Mouse (Mus musculus): ENCODE results near the gene Krtap29-1. TPM values are rescaled to one million over a fixed set of nuclear protein-coding genes. Genes with fewer than 3 reads are reported as not detected.

Gene Krtap29-1
- total RNA-seq, 1 experiment, result not detected

GRCm38 (mm10) chr11:99937751-99938264 is 41.0 kb downstream of the Krtap29-1 start:
- Histone ChIP-seq H3K9me3 (ENCODE audit: control insufficient read depth, insufficient read depth, low read depth, low read length) (no peaks in the 10 kb centered on the region), H3K9ac (ENCODE audit: insufficient read depth, low read depth, low read length, poor library complexity, severe bottlenecking) (no peak overlapping the region), H3K4me3 (ENCODE audit: insufficient read depth in 1 of 2, low read depth in 1 of 2, low read length in 2 of 2, poor library complexity in 1 of 2, severe bottlenecking in 1 of 2) (no peak overlapping the region), H3K36me3 (ENCODE audit: control insufficient read depth, insufficient read depth, low read length, poor library complexity, severe bottlenecking) (no peaks in the 10 kb centered on the region), H3K4me1 (ENCODE audit: control insufficient read depth in 2 of 2, insufficient read depth in 2 of 2, low read length in 2 of 2, poor library complexity in 1 of 2) (no peaks in the 10 kb centered on the region), H3K27ac (ENCODE audit: insufficient read depth, low read depth, low read length, poor library complexity, severe bottlenecking) (no peak overlapping the region)
- TF ChIP-seq ZC3H11A (IDR thresholded peaks at IDR 0.05; ENCODE audit: borderline replicate concordance, low read depth, low read length) (no peak), HCFC1 (IDR thresholded peaks at IDR 0.05; ENCODE audit: borderline replicate concordance, insufficient read depth, low read length) (no peak), MAFK (IDR thresholded peaks at IDR 0.05; ENCODE audit: insufficient read depth, low read depth, low read length) (no peak), ZNF384 (IDR thresholded peaks at IDR 0.05; ENCODE audit: low read depth, low read length) (no peak), CHD2 (IDR thresholded peaks at IDR 0.05; ENCODE audit: low read depth, low read length) (peak; percentile 64; the same call in 1 of the 2 replicates)
- in situ Hi-C loops (cut with MboI; ENCODE audit: low sequenced_read_pairs in 2 of 2, unreplicated experiment in 2 of 2), result no loop called here
- peak; percentile 42 for DNase-seq (ENCODE audit: low read depth, low spot score)

- TF ChIP-seq CHD2 (IDR thresholded peaks at IDR 0.05; ENCODE audit: low read depth, low read length) (no peak), ZC3H11A (IDR thresholded peaks at IDR 0.05; ENCODE audit: borderline replicate concordance, low read depth, low read length) (no peak), ZNF384 (IDR thresholded peaks at IDR 0.05; ENCODE audit: low read depth, low read length) (no peak), MAFK (IDR thresholded peaks at IDR 0.05; ENCODE audit: insufficient read depth, low read depth, low read length) (no peak)
These were observed 42.9 kb downstream of the Krtap29-1 start, which contains the start of gene Krtap31-2 for GRCm38 (mm10) chr11:99935991-99936390. Gene Krtap31-2, plus strand, starts transcription at chr11:99936291.

More at GRCm38 (mm10) chr11:99935991-99936390, 42.9 kb downstream of the Krtap29-1 start, which contains the start of gene Krtap31-2:
- DNase-seq (ENCODE audit: low read depth, low spot score), result no peak
- H3K27ac ChIP-seq (ENCODE audit: insufficient read depth, low read depth, low read length, poor library complexity, severe bottlenecking), result no peak within 1 kb of the TSS
- no peaks in the 10 kb centered on the region for H3K4me1 ChIP-seq (ENCODE audit: control insufficient read depth in 2 of 2, insufficient read depth in 2 of 2, low read length in 2 of 2, poor library complexity in 1 of 2)
- H3K9me3 ChIP-seq (ENCODE audit: control insufficient read depth, insufficient read depth, low read depth, low read length), result no peaks in the 10 kb centered on the region
- in situ Hi-C loops (cut with MboI; ENCODE audit: low sequenced_read_pairs in 2 of 2, unreplicated experiment in 2 of 2), result no loop called here
- H3K9ac ChIP-seq (ENCODE audit: insufficient read depth, low read depth, low read length, poor library complexity, severe bottlenecking), result no peak within 1 kb of the TSS
- H3K4me3 ChIP-seq (ENCODE audit: insufficient read depth in 1 of 2, low read depth in 1 of 2, low read length in 2 of 2, poor library complexity in 1 of 2, severe bottlenecking in 1 of 2), result no peak within 1 kb of the TSS
- H3K36me3 ChIP-seq (ENCODE audit: control insufficient read depth, insufficient read depth, low read length, poor library complexity, severe bottlenecking), result no peaks in the 10 kb centered on the region

Other genes with a start within 250 kb of the Krtap29-1 start
- gene Gm14180, start 244.8 kb downstream of the Krtap29-1 start, total RNA-seq (2012; rRNA removed), result not detected in 2 replicates
- not detected in 2 replicates for gene Gm11595, start 206.1 kb downstream of the Krtap29-1 start, total RNA-seq (2012; rRNA removed)
- not detected in 2 replicates for gene Krtap4-8, start 198.3 kb downstream of the Krtap29-1 start, total RNA-seq (2012; rRNA removed)
- not detected in 2 replicates for gene Krtap4-9, start 193.9 kb downstream of the Krtap29-1 start, total RNA-seq (2012; rRNA removed)
- gene Gm11596, start 185.6 kb downstream of the Krtap29-1 start, total RNA-seq (2012; rRNA removed), result not detected in 2 replicates
- gene Gm11569, start 180.1 kb downstream of the Krtap29-1 start, total RNA-seq (2012; rRNA removed), result not detected in 2 replicates
- not detected in 2 replicates for gene Gm11554, start 174.6 kb downstream of the Krtap29-1 start, total RNA-seq (2012; rRNA removed)
- gene Krtap4-13, start 169.2 kb downstream of the Krtap29-1 start, total RNA-seq (2012; rRNA removed), result 1.3 and 1.5 TPM in 2 replicates
- gene Gm11564, start 163.4 kb downstream of the Krtap29-1 start, total RNA-seq (2012; rRNA removed), result 0.89 and 1.4 TPM in 2 replicates
- gene 2300003K06Rik, start 141.0 kb downstream of the Krtap29-1 start, total RNA-seq (2012; rRNA removed), result not detected in 2 replicates
- not detected in 2 replicates for gene Krtap4-16, start 127.4 kb downstream of the Krtap29-1 start, total RNA-seq (2012; rRNA removed)
- not detected in 2 replicates for gene Gm11568, start 121.1 kb downstream of the Krtap29-1 start, total RNA-seq (2012; rRNA removed)
- not detected in 2 replicates for gene Gm11559, start 114.6 kb downstream of the Krtap29-1 start, total RNA-seq (2012; rRNA removed)
- not detected in 2 replicates for gene Krtap9-1, start 105.7 kb downstream of the Krtap29-1 start, total RNA-seq (2012; rRNA removed)
- gene Gm11567, start 99.9 kb downstream of the Krtap29-1 start, total RNA-seq (2012; rRNA removed), result not detected in 2 replicates
- not detected in 2 replicates for gene Krtap31-1, start 71.1 kb downstream of the Krtap29-1 start, total RNA-seq (2012; rRNA removed)
- gene Gm11565, start 64.3 kb downstream of the Krtap29-1 start, total RNA-seq (2012; rRNA removed), result not detected in 2 replicates
- not detected in 2 replicates for gene Krtap31-2, start 42.8 kb downstream of the Krtap29-1 start, total RNA-seq (2012; rRNA removed)
- not detected in 2 replicates for gene Krtap9-5, start 30.6 kb downstream of the Krtap29-1 start, total RNA-seq (2012; rRNA removed)
- gene Krtap16-1, start 7.5 kb upstream of the Krtap29-1 start, total RNA-seq (2012; rRNA removed), result not detected in 2 replicates
- not detected in 2 replicates for gene Krtap17-1, start 14.9 kb upstream of the Krtap29-1 start, total RNA-seq (2012; rRNA removed)
- gene Krt33a, start 37.2 kb upstream of the Krtap29-1 start, total RNA-seq (2012; rRNA removed), result not detected in 2 replicates
- gene Krt33b, start 50.8 kb upstream of the Krtap29-1 start, total RNA-seq (2012; rRNA removed), result not detected in 2 replicates
- gene Krt34, start 62.5 kb upstream of the Krtap29-1 start, total RNA-seq (2012; rRNA removed), result not detected in 2 replicates
- gene Krt31, start 71.5 kb upstream of the Krtap29-1 start, total RNA-seq (2012; rRNA removed), result not detected in 2 replicates
- gene Krt32, start 109.2 kb upstream of the Krtap29-1 start, total RNA-seq (2012; rRNA removed), result not detected in 2 replicates
- not detected in 2 replicates for gene Krt35, start 117.2 kb upstream of the Krtap29-1 start, total RNA-seq (2012; rRNA removed)
- 0.13 and 0.16 TPM in 2 replicates for gene Krt36, start 126.6 kb upstream of the Krtap29-1 start, total RNA-seq (2012; rRNA removed)
- 0.71 and 1.1 TPM in 2 replicates for gene Krt13, start 142.5 kb upstream of the Krtap29-1 start, total RNA-seq (2012; rRNA removed)
- gene Krt15, start 156.9 kb upstream of the Krtap29-1 start, total RNA-seq (2012; rRNA removed), result 0.16 and 0.36 TPM in 2 replicates
- gene Krt19, start 169.6 kb upstream of the Krtap29-1 start, total RNA-seq (2012; rRNA removed), result 53.4 and 79.9 TPM in 2 replicates
- 0.09 and 0.11 TPM in 2 replicates for gene Krt9, start 214.2 kb upstream of the Krtap29-1 start, total RNA-seq (2012; rRNA removed)
- gene Krt14, start 228.5 kb upstream of the Krtap29-1 start, total RNA-seq (2012; rRNA removed), result 2.1 and 2.3 TPM in 2 replicates